Mouse (Mus musculus) liver, embryonic 14.5 days (tissue): Measurements from ENCODE around the gene Igsf21.

Experiments
- CTCF ChIP-seq: IDR thresholded peaks from 2 replicates; pipeline ENCODE4 v1.5.1; 2016; ENCODE audit warnings: antibody characterized with exemption, low read depth, control low read depth
- EP300 ChIP-seq: IDR thresholded peaks from 2 replicates; pipeline ENCODE4 v1.6.1; 2016; ENCODE audit warnings: antibody characterized with exemption, low read depth

- TF ChIP-seq CTCF (0 out of 2 replicates have a peak, but pooled peaks have one; percentile 29), EP300 (no peak)
Observed at GRCm38 (mm10) chr4:140143178-140143577, 103.4 kb downstream of the Igsf21 start.
